Mouse (Mus musculus): ENCODE data around the gene Wipi1.

DNA sequence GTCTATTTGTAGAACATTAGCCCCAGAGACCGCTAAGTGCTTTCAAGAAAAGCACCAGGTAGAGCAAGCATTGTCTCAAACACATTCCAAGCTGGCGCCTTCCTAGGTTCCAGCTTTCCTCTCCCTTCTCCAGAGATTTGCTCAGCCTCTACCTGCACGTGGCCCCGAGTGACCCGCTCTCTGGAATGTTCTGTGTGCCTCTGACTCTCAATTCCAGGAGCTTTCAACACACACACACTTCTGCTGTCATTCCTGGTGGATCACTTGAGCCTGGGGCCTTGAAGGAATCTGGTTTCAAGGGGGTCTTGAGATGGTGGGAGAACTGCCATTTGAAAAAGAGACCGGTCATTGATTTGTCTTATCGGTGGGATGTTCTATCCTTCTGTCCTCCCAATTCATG lies 11.5 kb upstream of the Wipi1 start:
- TF ChIP-seq CTCF (IDR thresholded peaks at IDR 0.05; ENCODE audit: low read depth, low read length), result no peak
- TF ChIP-seq POLR2A (IDR thresholded peaks at IDR 0.05; ENCODE audit: borderline replicate concordance, low read depth, low read length), result no peak
